Mouse (Mus musculus): ENCODE measurements around the gene Gpatch2l. TPM values are rescaled to one million over a fixed set of nuclear protein-coding genes. Genes with fewer than 3 reads are reported as not detected.

The Gpatch2l gene
- 36.5 and 37.2 TPM in 2 replicates for total RNA-seq (2017)

DNA sequence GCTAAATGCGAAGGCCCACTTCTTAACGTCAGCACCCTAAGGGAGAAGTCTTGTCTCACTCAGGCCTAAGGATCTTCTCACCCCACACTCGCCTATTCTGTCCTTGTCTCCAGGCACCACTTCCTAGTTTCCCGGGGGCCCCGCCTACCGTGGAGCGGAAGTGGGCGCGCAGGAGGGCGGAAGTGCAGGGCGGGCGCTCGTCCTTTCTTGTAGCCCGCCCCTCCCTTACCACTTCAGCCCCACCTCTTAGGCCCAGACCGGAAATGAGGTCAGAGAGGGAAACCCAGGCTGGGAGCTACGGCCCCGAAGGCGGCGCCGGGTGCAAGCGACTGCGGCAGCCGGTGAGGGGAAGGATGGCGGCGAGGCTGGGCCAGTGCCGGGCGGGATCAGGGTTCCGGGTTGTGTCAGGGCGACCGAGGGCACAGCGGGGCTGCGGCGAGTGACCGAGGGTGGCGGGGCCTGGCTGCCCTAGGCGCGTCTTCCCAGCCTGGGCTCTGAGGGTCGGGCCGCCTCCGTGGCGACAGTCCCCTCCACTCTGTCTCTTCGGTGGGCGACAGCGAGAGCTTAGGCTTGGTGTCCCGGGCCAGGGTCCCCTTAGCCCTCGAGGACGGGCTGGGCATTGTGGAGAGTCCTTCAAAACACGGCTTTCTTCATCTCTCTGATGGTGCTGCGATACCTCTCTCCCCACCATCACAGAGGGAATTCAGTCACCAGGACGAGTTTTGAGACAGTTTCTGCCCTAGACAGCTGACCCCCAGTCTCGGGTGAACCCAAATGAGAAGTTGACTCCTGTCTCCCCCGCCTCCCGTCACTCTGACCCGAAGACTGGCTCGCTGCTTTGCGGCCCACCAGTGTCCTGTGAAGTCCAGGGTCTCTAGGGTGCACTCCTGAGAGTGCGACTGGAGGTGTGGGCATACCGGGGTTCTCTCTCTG, at the start of gene Gpatch2l:
Gene Gpatch2l (plus strand): TSS at position 255 of the 933 bp plus-strand sequence.
- peak; percentile 97 for ATAC-seq (replicated peaks; ENCODE audit: low read depth, poor library complexity, severe bottlenecking)

DNA sequence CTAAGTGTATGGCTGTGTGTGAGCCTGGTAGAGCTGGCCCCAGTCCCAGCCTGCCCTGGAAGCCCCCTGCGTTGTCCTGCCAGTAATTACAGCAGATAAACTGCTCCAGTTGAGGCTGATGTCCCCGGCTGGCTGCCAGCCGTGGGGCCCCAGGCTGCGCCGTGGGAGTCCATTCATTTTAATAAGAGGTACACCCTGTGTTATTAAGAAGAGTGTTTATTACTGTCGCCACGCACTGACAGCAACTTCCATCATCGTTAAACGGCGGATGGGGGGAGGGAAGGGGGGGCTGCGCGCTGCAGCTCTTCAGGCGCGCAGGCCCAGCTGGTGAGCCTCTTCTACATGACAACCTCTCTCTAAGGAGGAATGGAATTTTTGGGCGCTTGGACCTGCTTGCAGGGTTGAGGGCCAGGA, 49.6 kb upstream of the Gpatch2l start:
- ATAC-seq (replicated peaks; ENCODE audit: low read depth, poor library complexity, severe bottlenecking) = no peak

DNA sequence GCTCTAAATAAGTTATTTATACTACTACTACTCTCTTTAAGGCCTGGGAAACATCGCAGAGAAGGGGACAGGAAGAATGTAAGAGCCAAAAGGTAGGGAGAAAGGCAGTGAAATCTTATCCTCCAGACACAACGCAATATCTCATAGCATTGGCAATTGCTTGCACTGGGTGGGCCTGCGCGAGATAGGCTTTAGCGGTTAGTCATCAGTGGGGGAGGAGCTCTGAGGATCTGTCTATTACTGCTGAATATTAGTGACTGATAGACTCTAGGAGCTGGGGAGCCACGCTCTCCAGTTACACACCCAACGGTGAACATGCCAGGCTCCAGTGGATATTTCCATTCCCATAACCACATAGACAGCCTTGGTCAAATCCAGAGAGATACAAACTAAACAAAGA, 44.7 kb upstream of the Gpatch2l start:
- no peak for ATAC-seq (replicated peaks; ENCODE audit: low read depth, poor library complexity, severe bottlenecking)

DNA sequence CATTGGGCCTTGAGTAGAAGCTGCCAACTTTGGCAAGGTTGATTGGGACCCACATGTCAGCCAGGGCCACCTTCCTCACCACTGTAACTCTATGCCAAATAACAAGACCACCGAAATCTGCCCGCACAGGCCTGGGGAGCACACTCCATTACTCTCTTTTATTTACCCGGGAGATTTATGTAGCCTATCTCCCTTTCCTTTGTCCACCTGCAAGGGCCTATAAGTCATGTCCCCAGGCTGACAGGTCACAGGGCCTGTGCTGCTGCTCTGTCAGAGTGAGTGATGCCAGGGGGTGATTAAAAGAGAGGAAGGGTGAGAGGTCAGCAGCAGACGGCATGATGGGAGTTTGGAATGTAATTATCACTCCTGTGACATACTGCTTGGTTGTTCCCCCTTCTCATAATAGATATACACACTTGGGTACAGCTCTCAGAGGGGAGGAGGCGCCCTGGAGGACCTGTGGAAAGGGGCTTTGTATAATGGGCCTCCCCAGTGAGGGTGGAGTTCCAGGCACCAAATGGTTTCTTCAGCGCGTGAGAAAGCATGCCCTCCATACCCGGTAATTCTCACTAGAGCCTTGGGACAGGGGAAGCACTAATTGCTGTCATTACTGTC, 38.1 kb upstream of the Gpatch2l start:
- ATAC-seq (replicated peaks; ENCODE audit: low read depth, poor library complexity, severe bottlenecking) = no peak

DNA sequence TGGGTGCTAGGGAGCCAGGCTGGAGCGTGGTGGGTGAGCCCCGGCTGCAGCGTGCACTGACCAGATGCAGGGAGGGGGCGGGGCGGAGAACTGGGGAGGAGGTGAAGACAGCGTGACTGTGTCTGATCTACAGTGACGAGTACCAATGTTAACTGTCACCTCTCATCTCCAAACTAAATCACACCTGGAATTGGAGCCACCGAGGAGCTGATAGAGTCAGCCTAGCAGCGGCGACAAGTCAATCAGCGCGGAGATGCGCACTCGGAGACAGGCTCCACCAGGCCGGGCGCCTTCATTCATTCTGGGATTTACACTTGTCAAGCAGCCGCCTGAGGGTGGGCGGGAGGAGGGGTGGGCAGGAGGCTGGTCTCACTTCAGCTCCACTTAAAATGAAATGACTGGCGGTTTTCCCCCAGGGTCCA, 30.5 kb upstream of the Gpatch2l start:
- ATAC-seq (replicated peaks; ENCODE audit: low read depth, poor library complexity, severe bottlenecking) = no peak

DNA sequence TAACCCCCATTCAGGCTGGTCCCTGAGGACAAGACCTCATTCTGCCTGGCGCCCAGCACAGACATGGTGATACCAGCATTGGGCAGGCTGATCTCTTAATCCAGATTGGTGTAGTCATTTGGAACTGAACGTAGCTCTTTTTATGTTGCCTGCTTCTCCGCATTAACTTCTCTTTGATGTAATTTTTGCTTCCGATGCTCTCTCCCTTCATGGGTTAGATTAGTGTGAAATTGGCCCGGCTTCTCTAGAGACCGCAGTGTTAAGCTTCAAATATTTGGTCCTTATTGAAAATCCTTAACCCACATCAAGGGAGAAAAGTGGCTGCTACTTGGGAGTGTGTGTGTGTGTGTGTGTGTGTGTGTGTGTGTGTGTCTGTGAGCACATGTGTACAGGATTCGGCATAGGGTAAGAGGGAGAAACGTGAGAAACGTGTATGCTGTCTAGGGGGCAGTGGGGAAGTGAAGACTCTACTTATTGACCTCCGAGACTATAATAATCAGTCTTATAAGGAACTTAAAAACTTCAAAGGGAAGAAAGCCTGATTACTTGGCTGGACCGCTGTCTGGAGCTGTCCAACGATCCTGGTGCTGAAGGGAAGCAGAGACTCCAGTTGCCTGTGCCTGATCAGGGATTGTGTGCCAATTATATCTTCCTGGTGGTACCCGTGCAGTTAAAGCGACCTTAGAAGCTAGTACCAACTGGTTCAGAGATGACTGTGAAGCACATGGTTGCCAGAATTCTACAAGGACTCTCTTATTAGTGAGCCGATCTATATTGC, 28.8 kb upstream of the Gpatch2l start:
- ATAC-seq (replicated peaks; ENCODE audit: low read depth, poor library complexity, severe bottlenecking) = peak; percentile 73

DNA sequence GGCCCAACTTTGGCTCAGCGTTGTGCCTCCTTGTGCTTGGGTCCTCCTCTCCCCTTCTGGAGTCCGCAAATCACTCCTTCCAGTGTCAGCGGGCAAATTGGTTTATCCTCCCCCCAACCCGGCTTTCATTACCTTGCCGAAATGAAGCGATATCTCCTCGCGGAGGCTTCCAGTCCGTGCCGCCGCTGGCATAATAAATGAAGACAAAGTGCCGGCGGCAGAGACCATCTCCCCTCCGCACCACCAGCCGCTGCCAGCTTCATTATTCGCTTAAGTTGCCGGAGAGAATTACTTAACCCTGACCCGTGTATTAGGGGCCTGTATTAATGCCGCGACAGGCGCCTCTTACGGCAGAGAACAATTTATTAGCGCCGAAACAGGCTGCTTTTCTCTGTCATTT, 27.5 kb upstream of the Gpatch2l start:
- ATAC-seq (replicated peaks; ENCODE audit: low read depth, poor library complexity, severe bottlenecking) = no peak

DNA sequence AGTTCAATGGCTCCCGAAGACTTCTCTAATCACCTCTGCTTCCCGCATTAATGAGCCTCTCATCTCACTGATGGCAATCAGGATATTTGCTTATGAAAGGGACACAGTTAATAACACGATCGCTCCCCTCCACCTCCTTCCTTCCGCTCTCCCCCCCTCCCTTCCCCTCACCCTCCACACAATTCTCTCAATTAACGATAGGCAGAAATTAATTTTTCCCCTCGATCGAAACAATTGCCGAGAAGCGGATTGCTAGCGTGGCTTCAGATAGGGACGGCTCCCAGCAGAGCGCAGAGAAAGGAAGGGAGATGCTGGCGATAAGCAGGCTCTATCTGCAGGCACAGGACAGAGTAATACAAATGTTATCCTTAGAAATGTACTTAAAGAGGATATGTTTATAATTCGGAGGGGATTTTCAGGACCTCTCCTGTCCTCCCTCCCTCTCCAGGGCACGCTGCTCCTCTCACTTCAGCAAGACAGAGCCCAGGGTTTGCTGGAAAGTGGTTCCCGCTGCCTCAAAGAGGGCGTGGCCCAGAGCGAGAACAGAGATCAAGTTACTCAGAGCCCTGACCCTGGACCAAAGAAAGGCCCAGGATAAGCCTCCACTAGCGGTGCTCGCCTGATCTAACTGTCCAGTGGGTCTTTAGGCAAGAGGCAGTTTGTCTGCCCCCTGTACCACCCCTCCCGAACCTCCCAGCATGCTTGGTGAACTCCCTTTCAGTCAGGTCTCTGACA, 24.8 kb upstream of the Gpatch2l start:
- no peak for ATAC-seq (replicated peaks; ENCODE audit: low read depth, poor library complexity, severe bottlenecking)

DNA sequence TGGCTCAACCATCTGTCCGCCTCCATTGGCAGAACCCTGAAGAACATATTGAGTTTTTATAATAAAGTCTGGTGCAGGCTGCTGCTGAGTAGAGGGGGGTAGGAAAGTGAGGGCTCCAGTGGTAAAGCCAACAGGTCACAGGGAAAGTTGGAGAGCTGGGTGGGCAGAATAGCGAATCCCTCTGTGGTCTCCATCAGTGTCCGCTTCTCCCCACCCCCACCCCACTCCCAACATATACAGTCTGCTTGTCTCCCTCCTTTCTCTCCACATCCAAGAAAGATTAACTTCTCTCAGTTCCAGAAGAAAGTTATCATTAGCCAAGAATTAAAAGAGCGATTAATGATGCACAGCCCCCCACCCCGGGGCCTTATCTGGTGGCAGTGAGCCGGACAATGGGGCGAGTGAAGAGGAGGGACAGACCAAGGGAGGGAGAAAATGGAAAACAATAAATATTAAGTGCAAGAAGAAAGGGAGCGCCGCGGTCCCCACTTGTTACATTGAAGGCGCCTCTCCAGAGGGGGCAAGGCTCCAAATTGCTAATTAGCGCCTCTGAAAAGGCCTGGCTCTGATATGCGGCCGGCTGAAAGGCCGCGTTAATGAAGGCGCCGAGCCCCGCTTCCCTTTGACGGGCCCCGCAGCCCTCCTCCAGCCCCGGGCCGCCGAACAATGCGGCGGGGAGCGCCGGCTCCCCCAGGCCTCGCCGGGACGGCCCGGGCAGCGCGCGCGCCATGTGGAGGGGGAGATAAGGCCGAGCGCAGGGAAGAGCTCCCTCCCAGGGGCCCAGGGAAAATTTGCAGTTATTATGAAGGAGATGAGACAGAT, 21.2 kb upstream of the Gpatch2l start:
- no peak for ATAC-seq (replicated peaks; ENCODE audit: low read depth, poor library complexity, severe bottlenecking)

DNA sequence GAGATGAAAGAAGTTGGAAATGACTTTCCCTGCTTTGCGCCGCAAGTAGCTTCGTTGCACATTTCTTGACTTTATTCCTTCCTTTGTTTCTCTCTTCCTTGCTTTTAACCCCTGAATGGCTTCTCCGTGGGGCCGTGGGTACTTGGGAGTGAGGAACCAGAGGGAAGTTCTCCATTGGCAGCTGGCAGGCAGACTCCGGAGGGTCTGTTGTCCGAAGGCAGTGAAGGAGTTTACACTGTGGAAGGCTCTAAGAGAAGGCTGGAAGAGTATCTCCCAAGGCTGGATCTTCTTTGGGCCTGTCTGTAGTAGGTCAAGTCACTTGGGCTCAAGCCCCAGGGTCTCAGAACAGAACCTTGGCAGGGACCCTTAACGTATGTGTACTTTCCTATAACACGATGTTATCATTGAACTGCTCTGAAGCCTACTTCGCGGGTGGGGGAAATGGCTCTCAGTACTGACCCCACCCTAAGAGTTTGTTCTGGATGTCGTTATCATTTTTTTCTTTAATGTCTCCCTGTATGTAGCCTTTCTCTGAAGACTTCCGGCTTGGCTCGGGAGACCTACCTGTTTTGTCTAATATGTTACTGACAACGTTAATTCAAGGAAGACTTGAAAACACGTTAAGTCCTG, 20.5 kb upstream of the Gpatch2l start:
- ATAC-seq (replicated peaks; ENCODE audit: low read depth, poor library complexity, severe bottlenecking) = no peak

DNA sequence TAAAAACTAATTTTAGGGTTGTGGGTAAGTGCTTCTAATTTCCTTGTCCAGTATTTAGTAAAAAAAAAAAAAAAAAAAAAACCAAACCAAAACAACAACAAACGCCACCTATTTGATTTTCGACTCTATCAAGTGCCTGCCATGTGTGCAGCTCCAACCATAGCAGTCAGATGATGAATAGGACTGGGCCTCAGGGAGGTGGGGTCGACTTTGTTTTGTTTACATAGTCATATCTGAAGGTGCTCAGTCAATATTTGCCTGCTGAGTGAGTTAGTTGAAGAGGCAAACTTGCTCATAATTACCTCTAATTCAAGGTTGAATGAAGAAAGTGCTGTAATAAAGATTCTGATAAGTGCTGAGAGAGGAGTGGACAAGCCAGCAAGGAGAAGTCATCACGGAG, 7.4 kb upstream of the Gpatch2l start:
- ATAC-seq (replicated peaks; ENCODE audit: low read depth, poor library complexity, severe bottlenecking) = no peak

DNA sequence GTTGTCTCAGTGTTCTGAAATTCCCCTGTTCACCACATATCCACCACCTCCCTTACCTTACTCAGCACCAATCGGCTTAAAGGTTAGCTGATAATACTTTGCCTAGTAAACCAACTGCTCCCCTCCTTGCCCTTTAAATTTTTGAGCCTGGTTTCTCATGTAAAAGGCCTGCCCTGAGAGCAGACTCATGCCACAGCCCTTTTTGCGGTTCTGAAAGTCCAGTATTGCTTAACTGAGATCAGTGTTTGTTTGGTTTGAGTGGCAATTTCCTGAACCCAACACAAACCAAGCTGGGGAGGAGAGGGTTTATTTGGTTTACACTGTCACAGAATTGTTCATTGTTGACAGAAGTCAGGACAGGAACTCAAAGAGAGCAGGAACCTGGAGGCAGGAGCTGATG, 2.9 kb upstream of the Gpatch2l start:
- no peak for ATAC-seq (replicated peaks; ENCODE audit: low read depth, poor library complexity, severe bottlenecking)

DNA sequence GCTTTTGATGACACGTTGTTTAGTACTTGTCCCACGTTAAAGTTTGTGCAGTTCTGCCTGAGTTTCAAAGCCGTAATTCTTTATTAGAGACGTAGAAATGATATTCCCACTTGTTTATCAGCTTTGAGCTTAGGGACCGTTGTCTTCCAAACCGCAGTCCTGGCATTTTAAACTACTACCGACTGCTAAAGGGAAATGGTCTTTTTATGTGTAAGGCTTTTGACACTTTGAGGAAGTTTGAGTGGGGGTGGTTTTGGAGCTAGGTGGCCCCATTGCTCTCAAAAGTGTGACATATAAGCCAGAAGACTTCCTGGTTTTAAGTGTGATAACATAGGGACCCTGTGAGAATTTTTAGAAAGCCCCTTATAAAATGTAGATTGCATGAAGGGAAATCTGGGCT, 905 bp downstream of the Gpatch2l start:
- ATAC-seq (replicated peaks; ENCODE audit: low read depth, poor library complexity, severe bottlenecking) = peak; percentile 53

DNA sequence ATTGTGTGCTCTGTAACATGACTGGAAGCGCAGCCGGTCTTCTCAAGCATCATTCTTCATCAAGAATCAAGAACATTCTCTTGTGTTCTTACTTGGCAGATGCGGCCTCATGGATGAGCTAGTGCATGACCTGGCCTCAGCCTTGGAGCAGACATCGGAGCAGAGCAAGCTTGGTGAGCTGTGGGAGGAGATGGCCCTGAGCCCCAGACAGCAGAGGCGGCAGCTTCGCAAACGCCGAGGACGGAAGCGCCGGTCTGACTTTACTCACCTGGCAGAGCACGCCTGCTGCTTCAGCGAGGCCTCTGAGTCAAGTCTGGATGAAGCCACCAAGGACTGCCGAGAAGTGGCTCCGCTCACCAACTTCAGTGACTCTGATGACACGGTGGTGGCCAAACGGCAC, 2.3 kb downstream of the Gpatch2l start:
- no peak for ATAC-seq (replicated peaks; ENCODE audit: low read depth, poor library complexity, severe bottlenecking)

DNA sequence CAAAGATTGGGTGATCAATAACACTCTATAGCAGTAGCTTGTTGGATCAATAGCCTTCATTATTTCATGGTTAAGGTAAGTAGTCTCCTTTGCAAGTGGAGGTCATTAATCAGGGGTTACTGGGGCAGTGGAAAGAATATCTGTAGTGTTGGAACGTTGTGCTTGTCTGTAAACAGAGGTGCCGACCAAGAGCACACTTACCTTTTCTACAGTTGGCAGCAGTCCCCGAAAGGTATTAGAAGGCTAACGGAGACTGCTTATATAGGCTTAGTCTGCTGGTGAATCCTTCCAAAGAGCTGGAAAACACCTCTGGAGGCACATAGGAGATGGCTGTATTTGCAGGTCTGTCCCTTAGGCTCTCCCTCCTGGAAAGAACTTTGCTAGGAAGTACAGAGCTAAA, 8.5 kb downstream of the Gpatch2l start:
- no peak for ATAC-seq (replicated peaks; ENCODE audit: low read depth, poor library complexity, severe bottlenecking)

DNA sequence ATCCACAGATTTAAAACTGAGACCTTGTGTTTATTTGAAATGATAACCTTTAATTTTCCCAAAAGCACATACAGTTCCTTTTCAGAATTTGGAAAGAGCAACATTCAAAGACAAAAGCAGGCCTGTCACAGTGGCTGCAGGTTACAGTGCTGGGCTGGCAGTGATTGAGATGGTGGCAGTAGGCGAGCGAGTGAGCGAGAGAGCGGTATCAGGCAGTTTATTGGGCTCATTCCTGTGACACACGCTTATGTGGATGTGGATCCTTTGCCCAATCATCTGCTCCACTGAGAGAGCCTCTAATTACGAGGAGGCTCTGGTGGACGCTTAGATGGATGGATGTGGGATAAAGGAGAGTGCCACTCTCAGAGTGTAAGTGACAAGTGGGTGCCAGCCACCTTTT, 13.3 kb downstream of the Gpatch2l start:
- no peak for ATAC-seq (replicated peaks; ENCODE audit: low read depth, poor library complexity, severe bottlenecking)

DNA sequence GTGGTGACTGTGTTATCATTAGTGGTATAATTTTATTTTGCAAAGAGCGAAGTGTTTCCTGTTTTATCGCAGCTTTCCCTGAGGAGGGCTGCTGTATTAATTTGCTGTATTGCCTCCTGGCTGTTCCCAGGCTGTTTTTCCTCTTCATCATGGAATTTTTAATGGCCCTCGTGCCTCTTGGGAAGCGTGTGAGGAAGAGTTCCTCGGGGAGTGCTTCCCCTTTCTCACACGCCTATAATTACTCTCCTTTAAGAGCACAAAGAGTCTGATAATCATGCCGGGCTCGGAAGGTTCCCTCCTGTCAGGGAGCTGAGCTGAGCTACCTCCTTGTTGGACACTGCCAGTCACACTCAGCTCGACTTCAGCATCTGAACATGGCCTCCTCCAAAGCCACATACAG, 30.0 kb downstream of the Gpatch2l start:
- ATAC-seq (replicated peaks; ENCODE audit: low read depth, poor library complexity, severe bottlenecking) = no peak

DNA sequence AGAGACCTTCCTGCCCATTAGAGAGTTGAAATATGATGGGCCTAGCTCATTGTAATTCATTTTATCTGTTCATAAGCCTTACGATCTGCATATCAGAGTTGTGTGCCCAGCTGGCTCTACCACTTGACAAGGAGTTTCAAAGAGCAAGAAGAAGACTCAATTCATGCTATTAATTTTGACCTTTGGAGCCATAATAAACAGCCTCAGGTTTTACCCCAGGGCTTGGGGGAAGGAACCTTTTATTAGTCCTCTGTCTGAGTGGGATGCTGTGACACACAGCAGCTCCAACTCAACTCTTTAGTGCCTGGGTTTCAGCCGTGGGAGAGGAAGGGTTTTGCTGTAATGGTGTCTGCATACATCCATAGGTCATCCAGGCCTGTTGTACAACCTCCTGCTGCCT, 32.6 kb downstream of the Gpatch2l start:
- ATAC-seq (replicated peaks; ENCODE audit: low read depth, poor library complexity, severe bottlenecking) = no peak

DNA sequence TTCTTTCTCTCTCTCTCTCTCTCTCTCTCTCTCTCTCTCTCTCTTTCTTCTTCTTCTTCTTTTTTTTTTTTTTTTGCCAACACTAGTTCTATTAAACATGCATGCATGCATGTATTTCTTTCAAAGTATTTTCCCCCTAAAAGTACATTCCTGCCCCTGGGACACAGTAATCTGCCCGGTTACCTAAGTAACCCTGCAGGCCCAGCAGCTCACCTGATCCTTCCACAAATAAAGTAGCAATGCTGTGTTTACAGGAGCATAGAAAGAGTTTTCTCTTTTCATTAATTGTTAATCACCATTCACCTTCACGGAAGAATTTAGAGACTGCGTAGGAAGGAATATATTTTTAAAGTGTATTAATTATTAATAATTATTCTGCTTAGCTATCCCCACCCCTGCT, 34.1 kb downstream of the Gpatch2l start:
- no peak for ATAC-seq (replicated peaks; ENCODE audit: low read depth, poor library complexity, severe bottlenecking)
